Mouse (Mus musculus) midbrain, embryonic 14.5 days (tissue): ENCODE results near the gene Pex11a. TPM values are rescaled to one million over a fixed set of nuclear protein-coding genes. Genes with fewer than 3 reads are reported as not detected.

Experiments
- ATAC-seq: fragments of 200-750 bp; cut with Nextera tagmentation; 2 replicates; pipeline ENCODE4 v1.8.0; 2017; ENCODE audit warnings: moderate number of reproducible peaks, moderate library complexity; ENCODE audit not compliant: low FRiP score, low TSS enrichment
- DNase-seq: peaks from one replicate; pipeline ENCODE4 v3.0.0-alpha.2; 2015
- H3K27ac ChIP-seq: fragments of 300-500 bp; sonication (generic); replicated peaks from 2 replicates; pipeline ENCODE4 v1.5.1; 2014; ENCODE audit warnings: mild to moderate bottlenecking, low read depth, low read length, moderate library complexity
- H3K27me3 ChIP-seq: fragments of 300-500 bp; sonication (generic); 2 replicates; pipeline ENCODE4 v1.6.1; 2014; ENCODE audit warnings: low read length, control low read depth, mixed read lengths; ENCODE audit not compliant: control insufficient read depth, insufficient read depth
- H3K36me3 ChIP-seq: fragments of 300-500 bp; sonication (generic); 2 replicates; pipeline ENCODE4 v1.6.1; 2014; ENCODE audit warnings: low read length, control low read depth; ENCODE audit not compliant: control insufficient read depth, insufficient read depth
- H3K4me1 ChIP-seq: fragments of 300-500 bp; sonication (generic); 2 replicates; pipeline ENCODE4 v1.6.1; 2014; ENCODE audit warnings: mild to moderate bottlenecking, antibody characterized with exemption, low read length, control low read depth; ENCODE audit not compliant: control insufficient read depth, insufficient read depth
- H3K4me2 ChIP-seq: fragments of 300-500 bp; sonication (generic); 2 replicates; pipeline ENCODE4 v1.6.1; 2014; ENCODE audit warnings: mild to moderate bottlenecking, low read length, moderate library complexity
- H3K4me3 ChIP-seq: fragments of 300-500 bp; sonication (generic); replicated peaks from 2 replicates; pipeline ENCODE4 v1.5.1; 2014; ENCODE audit warnings: low read depth, low read length
- H3K9ac ChIP-seq: fragments of 300-500 bp; sonication (generic); replicated peaks from 2 replicates; pipeline ENCODE4 v1.6.1; 2014; ENCODE audit warnings: mild to moderate bottlenecking, low read length, moderate library complexity
- H3K9me3 ChIP-seq: fragments of 300-500 bp; sonication (generic); 2 replicates; pipeline ENCODE4 v1.6.1; 2016; ENCODE audit warnings: low read length, control low read depth, mixed read lengths; ENCODE audit not compliant: control insufficient read depth
- WGBS: fragments of 180-500 bp; shearing (Covaris S2); extraction: QIAGEN DNeasy Blood & Tissue Kit; methylation state at CpG from one replicate; pipeline ENCODE4 v1.1.7; 2014; 5-methylcytosine and 5-hydroxymethylcytosine counted together
- polyA plus RNA-seq: library from polyadenylated mRNA; unstranded; fragments of >200 nt; fragmentation: Nextera tagmentation; extraction: Ambion mirVana; gene quantifications from 2 replicates; pipeline ENCODE4 v1.2.1, GENCODE M21; 2014

Pex11a gene
- polyA plus RNA-seq, 1 experiment from 2014 or later, result 10.1 TPM

DNA sequence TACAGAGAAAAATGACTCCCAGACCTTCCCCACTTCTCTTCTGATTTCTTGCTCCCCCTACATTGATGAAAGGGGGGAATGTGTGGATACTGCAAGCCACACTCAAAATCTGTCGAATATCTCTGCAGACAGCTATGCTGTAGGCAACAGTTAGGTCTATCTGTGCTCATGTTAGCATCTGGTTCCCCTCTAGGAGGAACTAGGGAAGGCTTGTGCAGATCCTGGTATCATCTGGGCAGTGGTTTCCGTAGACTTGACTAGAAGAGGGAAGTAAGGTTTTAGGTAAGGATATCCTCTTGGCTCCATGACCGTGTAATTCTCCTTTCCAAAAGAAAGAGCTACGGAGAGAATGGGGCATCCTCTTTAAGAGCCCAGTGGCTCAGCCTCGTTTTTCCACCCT is 1.7 kb upstream of the Pex11a start:
- Histone ChIP-seq H3K9ac (no peak overlapping the region), H3K27ac (no peak overlapping the region), H3K9me3 (no peaks in the 10 kb centered on the region), H3K4me1 (peaks cover 8% of the 10 kb centered on the region), H3K4me2 (no peak overlapping the region), H3K4me3 (no peak overlapping the region), H3K27me3 (no peaks in the 10 kb centered on the region), H3K36me3 (no peaks in the 10 kb centered on the region)
- ATAC-seq (no peak), DNase-seq (no peak)
- 74% methylated on average over 5 of the region's 5 CpGs for WGBS

- no peaks in the 10 kb centered on the region for H3K27me3 ChIP-seq
- no peaks in the 10 kb centered on the region for H3K9me3 ChIP-seq
- no peak overlapping the region for H3K4me3 ChIP-seq
- H3K27ac ChIP-seq, result no peak overlapping the region
- no peaks in the 10 kb centered on the region for H3K36me3 ChIP-seq
- WGBS, result 92% methylated on average over 9 of the region's 9 CpGs
- H3K4me2 ChIP-seq, result no peak overlapping the region
- DNase-seq, result no peak
- peaks cover 8% of the 10 kb centered on the region for H3K4me1 ChIP-seq
- ATAC-seq, result no peak
- no peak overlapping the region for H3K9ac ChIP-seq
Observed at GRCm38 (mm10) chr7:79744051-79744450, 1.1 kb upstream of the Pex11a start.

GRCm38 (mm10) chr7:79742277-79742658 is 663 bp downstream of the Pex11a start:
- Histone ChIP-seq H3K4me1 (peaks cover 8% of the 10 kb centered on the region), H3K4me2 (peak overlapping the region; percentile 97), H3K4me3 (peak overlapping the region; percentile 70), H3K27me3 (no peaks in the 10 kb centered on the region), H3K9ac (peak overlapping the region; percentile 60; the same call in 1 of the 2 replicates), H3K27ac (no peak overlapping the region), H3K36me3 (0 out of 2 replicates have a peak, but pooled peaks cover 2% of the 10 kb centered on the region), H3K9me3 (no peaks in the 10 kb centered on the region)
- ATAC-seq, result no peak
- WGBS, result 26% methylated on average over 11 of the region's 11 CpGs
- DNase-seq, result no peak

GRCm38 (mm10) chr7:79740279-79740678 is 2.7 kb downstream of the Pex11a start:
- no peak overlapping the region for H3K4me3 ChIP-seq
- peaks cover 8% of the 10 kb centered on the region for H3K4me1 ChIP-seq
- H3K36me3 ChIP-seq, result 0 out of 2 replicates have a peak, but pooled peaks cover 13% of the 10 kb centered on the region
- no peak overlapping the region for H3K9ac ChIP-seq
- no peak overlapping the region for H3K4me2 ChIP-seq
- H3K9me3 ChIP-seq, result no peaks in the 10 kb centered on the region
- 85% methylated on average over 4 of the region's 4 CpGs for WGBS
- H3K27ac ChIP-seq, result no peak overlapping the region
- no peak for ATAC-seq
- no peaks in the 10 kb centered on the region for H3K27me3 ChIP-seq
- DNase-seq, result no peak

GRCm38 (mm10) chr7:79738913-79739312 is 4.0 kb downstream of the Pex11a start:
- no peak overlapping the region for H3K4me3 ChIP-seq

GRCm38 (mm10) chr7:79736511-79736910 is 6.4 kb downstream of the Pex11a start:
- DNase-seq (no peak), ATAC-seq (no peak)
- Histone ChIP-seq H3K36me3 (0 out of 2 replicates have a peak, but pooled peaks cover 13% of the 10 kb centered on the region), H3K27me3 (no peaks in the 10 kb centered on the region), H3K4me2 (no peak overlapping the region), H3K27ac (no peak overlapping the region), H3K4me1 (no peaks in the 10 kb centered on the region), H3K9ac (no peak overlapping the region), H3K4me3 (no peak overlapping the region), H3K9me3 (no peaks in the 10 kb centered on the region)
- 90% methylated on average over 14 of the region's 14 CpGs for WGBS

More at GRCm38 (mm10) chr7:79738913-79739312, 4.0 kb downstream of the Pex11a start:
- ATAC-seq (no peak), DNase-seq (no peak)
- Histone ChIP-seq H3K4me1 (peaks cover 8% of the 10 kb centered on the region), H3K4me2 (no peak overlapping the region), H3K36me3 (0 out of 2 replicates have a peak, but pooled peaks cover 13% of the 10 kb centered on the region), H3K9ac (no peak overlapping the region), H3K27me3 (no peaks in the 10 kb centered on the region), H3K27ac (no peak overlapping the region), H3K9me3 (no peaks in the 10 kb centered on the region)
- WGBS, result 100% methylated on average over 2 of the region's 2 CpGs

- no peaks in the 10 kb centered on the region for H3K4me1 ChIP-seq
Observed at GRCm38 (mm10) chr7:79734563-79734962, 8.4 kb downstream of the Pex11a start.

GRCm38 (mm10) chr7:79732622-79733021 is 10.3 kb downstream of the Pex11a start, which contains the start of gene Plin1:
Plin1 (minus strand) TSS chr7:79732903.
- no peak within 1 kb of the TSS for H3K4me2 ChIP-seq
- H3K27me3 ChIP-seq, result no peaks in the 10 kb centered on the region
- ATAC-seq (no peak), DNase-seq (no peak)
- no peak within 1 kb of the TSS for H3K27ac ChIP-seq
- 0 out of 2 replicates have a peak, but pooled peaks cover 13% of the 10 kb centered on the region for H3K36me3 ChIP-seq
- H3K9me3 ChIP-seq, result no peaks in the 10 kb centered on the region
- no peak within 1 kb of the TSS for H3K4me3 ChIP-seq
- no peaks in the 10 kb centered on the region for H3K4me1 ChIP-seq
- no peak within 1 kb of the TSS for H3K9ac ChIP-seq
- 66% methylated on average over 4 of the region's 4 CpGs for WGBS

More at GRCm38 (mm10) chr7:79734563-79734962, 8.4 kb downstream of the Pex11a start:
- 83% methylated on average over 8 of the region's 8 CpGs for WGBS
- Histone ChIP-seq H3K9me3 (no peaks in the 10 kb centered on the region), H3K27me3 (no peaks in the 10 kb centered on the region), H3K9ac (no peak overlapping the region), H3K36me3 (0 out of 2 replicates have a peak, but pooled peaks cover 13% of the 10 kb centered on the region), H3K4me2 (no peak overlapping the region), H3K4me3 (no peak overlapping the region), H3K27ac (no peak overlapping the region)
- ATAC-seq (no peak), DNase-seq (no peak)

- no peak for ATAC-seq
- 72% methylated on average over 13 of the region's 13 CpGs for WGBS
- Histone ChIP-seq H3K9me3 (no peaks in the 10 kb centered on the region), H3K4me2 (no peak overlapping the region), H3K27me3 (no peaks in the 10 kb centered on the region), H3K4me3 (no peak overlapping the region), H3K9ac (no peak overlapping the region), H3K36me3 (0 out of 2 replicates have a peak, but pooled peaks cover 3% of the 10 kb centered on the region), H3K27ac (no peak overlapping the region), H3K4me1 (no peaks in the 10 kb centered on the region)
- DNase-seq, result no peak
Observed at GRCm38 (mm10) chr7:79731438-79731837, 11.5 kb downstream of the Pex11a start.
